Mouse (Mus musculus) MEL (cell line): ENCODE data around the gene Tcl1b4. TPM values are rescaled to one million over a fixed set of nuclear protein-coding genes. Genes with fewer than 3 reads are reported as not detected.

ENCODE experiments used
- DNase-seq: peaks from one replicate; pipeline ENCODE4 v3.0.0; 2011; ENCODE audit warnings: low read depth, low spot score
- H3K27ac ChIP-seq: 2 replicates; pipeline ENCODE4 v1.5.1; 2012; ENCODE audit warnings: low read depth, mild to moderate bottlenecking, control low read depth, low read length, moderate library complexity; ENCODE audit not compliant: control insufficient read depth
- H3K27me3 ChIP-seq, 2 experiments: fragments of 150-350 bp in 1 of 2; sonication (generic) in 1 of 2; 2 replicates each; pipeline ENCODE4 v1.6.1; 2012; ENCODE audit warnings: low read length in 2 of 2, mild to moderate bottlenecking in 2 of 2, improper control_type of control experiment in 1 of 2, moderate library complexity in 1 of 2; ENCODE audit not compliant: insufficient read depth in 2 of 2, control insufficient read depth in 1 of 2
- H3K36me3 ChIP-seq, 2 experiments: 2 replicates each; pipeline ENCODE4 v1.6.1; 2012 to 2014; ENCODE audit warnings: low read length in 2 of 2, improper control_type of control experiment in 1 of 2, inconsistent platforms in 1 of 2, mild to moderate bottlenecking in 1 of 2; ENCODE audit not compliant: insufficient read depth in 2 of 2, control insufficient read depth in 1 of 2
- H3K4me1 ChIP-seq, 2 experiments: fragments of 150-350 bp in 1 of 2; sonication (generic) in 1 of 2; 2 replicates each; pipeline ENCODE4 v1.6.1; 2012; ENCODE audit warnings: low read length in 2 of 2, improper control_type of control experiment in 1 of 2, mild to moderate bottlenecking in 1 of 2; ENCODE audit not compliant: insufficient read depth in 2 of 2, control insufficient read depth in 1 of 2
- H3K4me3 ChIP-seq, 2 experiments: fragments of 150-350 bp in 1 of 2; sonication (generic) in 1 of 2; 2 replicates each; pipeline ENCODE4 v1.5.1; 2012; ENCODE audit warnings: low read depth in 2 of 2, low read length in 2 of 2, mild to moderate bottlenecking in 2 of 2, moderate library complexity in 2 of 2, control low read depth in 1 of 2, improper control_type of control experiment in 1 of 2; ENCODE audit not compliant: control insufficient read depth in 1 of 2, insufficient read depth in 1 of 2
- H3K79me2 ChIP-seq: 2 replicates; pipeline ENCODE4 v1.6.1; 2012; ENCODE audit warnings: mild to moderate bottlenecking, low read length, moderate library complexity; ENCODE audit not compliant: control insufficient read depth, poor library complexity, insufficient read depth
- H3K9ac ChIP-seq: 2 replicates; pipeline ENCODE4 v1.6.1; 2012; ENCODE audit warnings: low read depth, mild to moderate bottlenecking, control low read depth, low read length, moderate library complexity; ENCODE audit not compliant: control insufficient read depth, poor library complexity, severe bottlenecking
- H3K9me3 ChIP-seq: fragments of 150-350 bp; sonication (generic); replicated peaks from 2 replicates; pipeline ENCODE4 v1.6.1; 2012; ENCODE audit warnings: mild to moderate bottlenecking, low read length, improper control_type of control experiment, moderate library complexity; ENCODE audit not compliant: insufficient read depth
- BHLHE40 ChIP-seq: IDR thresholded peaks from 2 replicates; pipeline ENCODE4 v1.6.1; 2012; ENCODE audit warnings: low read depth, mild to moderate bottlenecking, inconsistent platforms, low read length, improper control_type of control experiment, borderline replicate concordance
- CHD1 ChIP-seq: IDR thresholded peaks from 2 replicates; pipeline ENCODE4 v1.6.1; 2012; ENCODE audit warnings: low read depth, mild to moderate bottlenecking, inconsistent platforms, low read length, improper control_type of control experiment
- CTCF ChIP-seq, 3 experiments: IDR thresholded peaks in 2 of 3; conservative IDR thresholded peaks in 1 of 3; 2 replicates each; pipeline ENCODE4 v1.5.1; 2011 to 2012; ENCODE audit warnings: low read length in 3 of 3, low read depth in 2 of 3, mild to moderate bottlenecking in 2 of 3, improper control_type of control experiment in 1 of 3, inconsistent platforms in 1 of 3, mixed read lengths in 1 of 3, moderate library complexity in 1 of 3; ENCODE audit not compliant: control insufficient read depth in 1 of 3, insufficient read depth in 1 of 3, poor library complexity in 1 of 3, severe bottlenecking in 1 of 3
- EP300 ChIP-seq, 2 experiments: IDR thresholded peaks; 2 replicates each; pipeline ENCODE4 v1.6.1; 2011; ENCODE audit warnings: improper control_type of control experiment in 2 of 2, low read length in 2 of 2, low read depth in 1 of 2, mild to moderate bottlenecking in 1 of 2
- GABPA ChIP-seq: IDR thresholded peaks from 2 replicates; pipeline ENCODE4 v1.6.1; 2012; ENCODE audit warnings: low read depth, mild to moderate bottlenecking, inconsistent platforms, low read length, improper control_type of control experiment, moderate library complexity
- GATA1 ChIP-seq: IDR thresholded peaks from 2 replicates; pipeline ENCODE4 v1.6.1; 2011; ENCODE audit warnings: low read depth, low read length, improper control_type of control experiment
- JUND ChIP-seq: IDR thresholded peaks from 2 replicates; pipeline ENCODE4 v1.6.1; 2011; ENCODE audit warnings: low read depth, mild to moderate bottlenecking, improper control_type of control experiment, low read length
- KAT2A ChIP-seq: conservative IDR thresholded peaks from 2 replicates; pipeline ENCODE4 v1.6.1; 2012; ENCODE audit warnings: low read depth, low read length, improper control_type of control experiment, inconsistent platforms
- MAFK ChIP-seq: IDR thresholded peaks from 2 replicates; pipeline ENCODE4 v1.6.1; 2011; ENCODE audit warnings: low read depth, mild to moderate bottlenecking, low read length, improper control_type of control experiment, borderline replicate concordance
- MEF2A ChIP-seq: IDR thresholded peaks from 2 replicates; pipeline ENCODE4 v1.6.1; 2014; ENCODE audit warnings: low read depth, mild to moderate bottlenecking, inconsistent platforms, low read length, improper control_type of control experiment; ENCODE audit not compliant: poor library complexity, insufficient replicate concordance, severe bottlenecking; ENCODE audit errors: extremely low read depth
- MXI1 ChIP-seq: IDR thresholded peaks from 2 replicates; pipeline ENCODE4 v1.6.1; 2011; ENCODE audit warnings: mild to moderate bottlenecking, low read depth, low read length, improper control_type of control experiment
- MYB ChIP-seq: IDR thresholded peaks from 2 replicates; pipeline ENCODE4 v1.6.1; 2011; ENCODE audit warnings: mild to moderate bottlenecking, low read depth, low read length, improper control_type of control experiment
- NELFE ChIP-seq: IDR thresholded peaks from 2 replicates; pipeline ENCODE4 v1.6.1; 2011; ENCODE audit warnings: low read depth, low read length, improper control_type of control experiment
- NRF1 ChIP-seq: IDR thresholded peaks from 2 replicates; pipeline ENCODE4 v1.6.1; 2014; ENCODE audit warnings: low read depth, mild to moderate bottlenecking, inconsistent platforms, low read length, improper control_type of control experiment, moderate library complexity; ENCODE audit not compliant: poor library complexity, insufficient read depth, severe bottlenecking
- POLR2AphosphoS2 ChIP-seq: IDR thresholded peaks from 2 replicates; pipeline ENCODE4 v1.6.1; 2011; ENCODE audit warnings: low read length, improper control_type of control experiment
- POLR2AphosphoS5 ChIP-seq: IDR thresholded peaks from 2 replicates; pipeline ENCODE4 v1.6.1; 2012; ENCODE audit warnings: low read depth, borderline replicate concordance, mild to moderate bottlenecking, inconsistent platforms, low read length, moderate library complexity, mixed read lengths
- RCOR1 ChIP-seq: IDR thresholded peaks from 2 replicates; pipeline ENCODE4 v1.6.1; 2012; ENCODE audit warnings: low read depth, mild to moderate bottlenecking, inconsistent platforms, low read length, improper control_type of control experiment
- SIN3A ChIP-seq: IDR thresholded peaks from 2 replicates; pipeline ENCODE4 v1.6.1; 2012; ENCODE audit warnings: low read length, improper control_type of control experiment, inconsistent platforms
- SMC3 ChIP-seq: IDR thresholded peaks from 2 replicates; pipeline ENCODE4 v1.6.1; 2011; ENCODE audit warnings: low read depth, low read length, improper control_type of control experiment
- TAL1 ChIP-seq: IDR thresholded peaks from 2 replicates; pipeline ENCODE4 v1.6.1; 2012; ENCODE audit warnings: mild to moderate bottlenecking, inconsistent platforms, low read length, moderate library complexity, mixed read lengths
- TBP ChIP-seq: IDR thresholded peaks from 2 replicates; pipeline ENCODE4 v1.8.0; 2011; ENCODE audit warnings: low read depth, low read length, improper control_type of control experiment
- TCF12 ChIP-seq: IDR thresholded peaks from 2 replicates; pipeline ENCODE4 v1.6.1; 2014; ENCODE audit warnings: low read depth, mild to moderate bottlenecking, inconsistent platforms, low read length, improper control_type of control experiment, moderate library complexity
- ZC3H11A ChIP-seq: IDR thresholded peaks from 2 replicates; pipeline ENCODE4 v1.6.1; 2012; ENCODE audit warnings: low read depth, mild to moderate bottlenecking, inconsistent platforms, low read length, improper control_type of control experiment
- polyA plus RNA-seq, 2 experiments: library from polyadenylated mRNA; stranded (reverse) in 1 of 2; unstranded in 1 of 2; fragments of >175 nt in 1 of 2; fragments of >200 nt in 1 of 2; gene quantifications; 2 replicates each; pipeline versions ENCODE4 v1.2.1 to v1.2.4; 2012; ENCODE audit warnings: low replicate concordance in 2 of 2, low read depth in 1 of 2; ENCODE audit not compliant: insufficient read length in 2 of 2, insufficient read depth in 1 of 2, missing spikeins in 1 of 2
- total RNA-seq: library from RNA; depleted of rRNA; stranded (reverse); fragments of 300-350 nt; gene quantifications from 2 replicates; pipeline ENCODE4 v1.2.3, GENCODE M21; 2012

Tcl1b4 gene
- total and polyA plus RNA-seq, 3 experiments = not detected

DNA sequence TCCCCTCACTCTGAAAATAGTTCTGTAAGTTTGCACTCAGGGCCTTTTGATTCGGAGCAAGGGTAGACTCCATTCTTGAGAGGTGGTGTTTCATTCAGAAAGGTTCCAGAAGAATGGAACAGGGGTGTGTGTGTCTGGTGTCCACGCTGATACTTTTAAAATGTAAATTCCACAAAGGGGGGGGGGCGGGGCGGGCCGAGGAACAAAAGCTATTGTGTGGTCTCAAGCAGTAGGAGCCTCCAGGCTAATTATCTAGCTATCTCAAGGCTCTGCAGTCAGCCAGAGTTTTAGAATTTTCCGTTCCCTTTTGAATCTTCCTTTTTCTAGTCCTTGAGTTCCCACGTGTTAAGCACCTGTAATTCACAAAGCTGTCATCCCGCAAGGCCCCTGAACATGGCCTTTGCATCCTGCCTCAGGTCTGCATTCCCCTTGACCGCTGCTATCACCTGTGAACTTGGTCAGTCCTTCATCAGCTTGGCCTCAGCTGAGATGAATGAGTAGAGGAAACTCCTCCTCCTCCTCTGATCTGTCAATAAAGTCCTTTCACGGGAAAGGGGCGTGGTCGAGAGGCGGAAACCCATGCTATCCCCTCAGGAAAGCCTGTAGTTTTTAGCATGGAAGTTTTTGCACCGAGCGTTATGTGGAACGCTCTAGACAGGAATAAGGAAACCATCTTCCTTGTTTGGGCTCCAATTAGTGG, 23.0 kb downstream of the Tcl1b4 start:
- H3K4me3 ChIP-seq = no peak overlapping the region
- no peak for DNase-seq
- H3K27ac ChIP-seq = no peak overlapping the region
- H3K79me2 ChIP-seq = no peaks in the 10 kb centered on the region
- H3K27me3 ChIP-seq = no peaks in the 10 kb centered on the region
- no peak overlapping the region for H3K9ac ChIP-seq
- H3K36me3 ChIP-seq = no peaks in the 10 kb centered on the region
- no peak for TF ChIP-seq MXI1
- TF ChIP-seq TAL1 = no peak
- TF ChIP-seq CHD1 = no peak
- TF ChIP-seq ZC3H11A = no peak
- TF ChIP-seq TBP = no peak
- TF ChIP-seq GATA1 = no peak
- TF ChIP-seq EP300 (IDR thresholded peaks at IDR 0.05; ENCODE audit: low read depth in 1 of 2, low read length in 2 of 2) = no peak
- no peak for TF ChIP-seq NELFE
- no peak for TF ChIP-seq MAFK
- TF ChIP-seq CTCF (IDR thresholded peaks at IDR 0.05 in 2 of 3, conservative IDR thresholded peaks at IDR 0.05 in 1 of 3; ENCODE audit: control insufficient read depth in 1 of 3, insufficient read depth in 1 of 3, low read depth in 2 of 3, low read length in 3 of 3, poor library complexity in 1 of 3, severe bottlenecking in 1 of 3) = no peak
- TF ChIP-seq BHLHE40 = no peak
- H3K4me1 ChIP-seq = no peaks in the 10 kb centered on the region
- no peaks in the 10 kb centered on the region for H3K9me3 ChIP-seq

DNA sequence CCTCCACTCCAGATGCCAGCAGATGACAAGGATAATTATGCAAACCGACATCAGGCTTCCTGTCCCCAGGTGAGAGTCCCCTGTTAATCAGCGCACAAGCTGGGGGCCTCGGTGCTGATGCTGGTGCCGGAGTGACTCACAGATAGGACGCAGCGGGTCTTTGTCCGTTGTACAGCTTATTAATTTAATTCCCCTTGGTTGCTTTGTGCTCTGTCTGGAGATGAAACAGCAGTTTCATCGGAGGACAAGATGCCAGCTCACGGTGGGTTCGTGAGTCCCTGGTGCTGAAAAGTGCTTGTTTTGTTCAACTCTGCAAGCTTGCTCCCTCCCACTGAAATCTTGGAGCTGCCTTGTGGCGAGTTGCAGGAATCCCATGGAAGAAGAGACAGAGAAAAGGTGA, 32.6 kb downstream of the Tcl1b4 start:
- H3K9me3 ChIP-seq = no peaks in the 10 kb centered on the region
- TF ChIP-seq POLR2AphosphoS2 = no peak
- TF ChIP-seq TCF12 = no peak
- TF ChIP-seq JUND = no peak

DNA sequence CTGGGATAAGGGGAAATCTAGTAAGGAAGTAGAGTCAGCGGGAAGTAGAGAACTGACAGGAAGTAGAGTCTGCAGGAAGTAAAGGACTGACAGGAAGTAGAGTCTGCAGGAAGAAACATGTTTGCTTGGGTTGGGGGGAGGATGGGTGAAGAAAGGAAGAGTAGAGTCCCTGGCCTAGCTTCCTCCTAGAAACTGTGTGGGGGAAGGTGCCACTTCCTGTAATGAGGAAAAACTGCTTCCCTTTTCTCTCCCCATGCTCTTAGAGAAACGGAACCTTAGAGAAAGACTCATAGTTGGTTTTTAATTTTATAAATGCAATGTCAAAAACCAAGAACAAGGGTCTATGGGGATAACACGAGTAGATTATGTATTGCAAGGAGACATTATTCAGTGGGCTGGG, 33.3 kb downstream of the Tcl1b4 start:
- no peak for DNase-seq
- Histone ChIP-seq H3K4me1 (no peaks in the 10 kb centered on the region), H3K36me3 (no peaks in the 10 kb centered on the region), H3K27ac (no peak overlapping the region), H3K4me3 (no peak overlapping the region), H3K9me3 (no peaks in the 10 kb centered on the region), H3K9ac (no peak overlapping the region), H3K27me3 (no peaks in the 10 kb centered on the region), H3K79me2 (no peaks in the 10 kb centered on the region)
- TF ChIP-seq NRF1 = no peak
- TF ChIP-seq KAT2A = no peak
- TF ChIP-seq JUND = no peak
- no peak for TF ChIP-seq EP300 (IDR thresholded peaks at IDR 0.05; ENCODE audit: low read depth in 1 of 2, low read length in 2 of 2)
- TF ChIP-seq MXI1 = no peak
- no peak for TF ChIP-seq RCOR1
- no peak for TF ChIP-seq SIN3A
- no peak for TF ChIP-seq TBP
- TF ChIP-seq SMC3 = no peak
- no peak for TF ChIP-seq MEF2A
- no peak for TF ChIP-seq MYB
- no peak for TF ChIP-seq POLR2AphosphoS5
- TF ChIP-seq GABPA = no peak

More for the DNA sequence above, 32.6 kb downstream of the Tcl1b4 start:
- Histone ChIP-seq H3K4me1 (no peaks in the 10 kb centered on the region), H3K27me3 (no peaks in the 10 kb centered on the region), H3K9ac (no peak overlapping the region), H3K36me3 (no peaks in the 10 kb centered on the region), H3K4me3 (no peak overlapping the region), H3K27ac (no peak overlapping the region), H3K79me2 (no peaks in the 10 kb centered on the region)
- DNase-seq = no peak
